Mouse (Mus musculus) limb, embryonic 12.5 days (tissue): ENCODE results near the gene Elp4. TPM values are rescaled to one million over a fixed set of nuclear protein-coding genes. Genes with fewer than 3 reads are reported as not detected.

Experiments used
- ATAC-seq: fragments of 200-750 bp; cut with Nextera tagmentation; 2 replicates; pipeline ENCODE4 v1.8.0; 2017; ENCODE audit warnings: low read depth, moderate TSS enrichment; ENCODE audit not compliant: insufficient number of reproducible peaks, insufficient read depth, low FRiP score, low TSS enrichment
- H3K27ac ChIP-seq: fragments of 300-500 bp; sonication (generic); 2 replicates; pipeline ENCODE4 v1.5.1; 2016; ENCODE audit warnings: mild to moderate bottlenecking, moderate library complexity
- H3K27me3 ChIP-seq: fragments of 300-500 bp; sonication (generic); 2 replicates; pipeline ENCODE4 v1.6.1; 2016; ENCODE audit warnings: mild to moderate bottlenecking, moderate library complexity
- H3K36me3 ChIP-seq: fragments of 300-500 bp; sonication (generic); 2 replicates; pipeline ENCODE4 v1.6.1; 2016; ENCODE audit warnings: mild to moderate bottlenecking, moderate library complexity
- H3K4me1 ChIP-seq: fragments of 300-500 bp; sonication (generic); replicated peaks from 2 replicates; pipeline ENCODE4 v1.6.1; 2016
- H3K4me2 ChIP-seq: fragments of 300-500 bp; sonication (generic); 2 replicates; pipeline ENCODE4 v1.6.1; 2016; ENCODE audit warnings: mild to moderate bottlenecking, moderate library complexity
- H3K4me3 ChIP-seq: fragments of 300-500 bp; sonication (generic); replicated peaks from 2 replicates; pipeline ENCODE4 v1.5.1; 2016; ENCODE audit warnings: mild to moderate bottlenecking
- H3K9ac ChIP-seq: fragments of 300-500 bp; sonication (generic); replicated peaks from 2 replicates; pipeline ENCODE4 v1.6.1; 2016; ENCODE audit warnings: mild to moderate bottlenecking, moderate library complexity
- H3K9me3 ChIP-seq: fragments of 300-500 bp; sonication (generic); 2 replicates; pipeline ENCODE4 v1.6.1; 2016; ENCODE audit warnings: mild to moderate bottlenecking, moderate library complexity
- WGBS: fragments of 180-500 bp; shearing (Covaris S2); methylation state at CpG from one replicate; pipeline ENCODE4 v1.1.7; 2016; 5-methylcytosine and 5-hydroxymethylcytosine counted together
- polyA plus RNA-seq: library from polyadenylated mRNA; unstranded; fragments of >200 nt; fragmentation: Nextera tagmentation; extraction: Ambion mirVana; gene quantifications from 2 replicates; pipeline ENCODE4 v1.2.1, GENCODE M21; 2016

The Elp4 gene
- polyA plus RNA-seq, 1 experiment from 2014 or later: 49.8 TPM

DNA sequence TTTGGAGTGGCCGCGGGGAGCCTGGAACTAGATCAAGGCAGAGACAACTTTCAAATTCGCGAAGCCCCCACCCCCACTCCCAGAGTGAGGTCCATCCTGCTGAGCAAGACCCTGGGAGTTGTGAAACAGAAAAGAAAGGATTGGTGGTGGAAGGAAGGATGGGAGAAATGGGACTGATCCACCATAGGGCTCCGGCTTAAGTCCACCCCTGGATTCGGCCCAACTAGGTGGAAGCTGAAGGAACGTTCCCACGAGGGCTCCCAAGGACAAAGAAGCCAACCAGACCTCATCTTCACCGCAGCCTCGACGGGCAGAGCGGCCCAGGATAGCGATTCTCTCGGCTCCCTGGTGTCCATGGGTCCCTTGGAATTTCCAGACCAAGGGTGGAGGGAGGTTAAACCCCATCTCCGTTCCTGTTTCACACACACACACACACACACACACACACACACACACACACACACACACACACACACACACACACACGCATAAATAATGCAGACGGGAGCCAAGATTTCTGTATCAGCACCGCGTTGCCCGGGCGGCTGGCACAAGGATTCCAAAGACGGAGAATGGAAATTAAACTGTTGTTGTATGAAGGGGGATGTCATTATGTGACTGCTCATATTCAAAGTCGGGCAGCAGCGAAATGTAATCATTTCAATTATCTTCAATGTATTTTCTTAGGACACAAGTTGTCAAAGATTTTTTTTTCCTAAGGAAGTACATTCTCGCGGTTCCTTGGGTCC lies 243.3 kb downstream of the Elp4 start:
- Histone ChIP-seq H3K27me3 (peaks cover 95% of the 10 kb centered on the region), H3K9ac (no peak overlapping the region), H3K4me2 (peak overlapping the region; percentile 40), H3K4me1 (peaks cover 10% of the 10 kb centered on the region; the same call in 1 of the 2 replicates), H3K36me3 (no peaks in the 10 kb centered on the region), H3K9me3 (no peaks in the 10 kb centered on the region), H3K4me3 (0 out of 2 replicates have a peak overlapping the region, but pooled peaks have one; percentile 15), H3K27ac (no peak overlapping the region)
- 2% methylated on average over 26 of the region's 26 CpGs for WGBS
- no peak for ATAC-seq

DNA sequence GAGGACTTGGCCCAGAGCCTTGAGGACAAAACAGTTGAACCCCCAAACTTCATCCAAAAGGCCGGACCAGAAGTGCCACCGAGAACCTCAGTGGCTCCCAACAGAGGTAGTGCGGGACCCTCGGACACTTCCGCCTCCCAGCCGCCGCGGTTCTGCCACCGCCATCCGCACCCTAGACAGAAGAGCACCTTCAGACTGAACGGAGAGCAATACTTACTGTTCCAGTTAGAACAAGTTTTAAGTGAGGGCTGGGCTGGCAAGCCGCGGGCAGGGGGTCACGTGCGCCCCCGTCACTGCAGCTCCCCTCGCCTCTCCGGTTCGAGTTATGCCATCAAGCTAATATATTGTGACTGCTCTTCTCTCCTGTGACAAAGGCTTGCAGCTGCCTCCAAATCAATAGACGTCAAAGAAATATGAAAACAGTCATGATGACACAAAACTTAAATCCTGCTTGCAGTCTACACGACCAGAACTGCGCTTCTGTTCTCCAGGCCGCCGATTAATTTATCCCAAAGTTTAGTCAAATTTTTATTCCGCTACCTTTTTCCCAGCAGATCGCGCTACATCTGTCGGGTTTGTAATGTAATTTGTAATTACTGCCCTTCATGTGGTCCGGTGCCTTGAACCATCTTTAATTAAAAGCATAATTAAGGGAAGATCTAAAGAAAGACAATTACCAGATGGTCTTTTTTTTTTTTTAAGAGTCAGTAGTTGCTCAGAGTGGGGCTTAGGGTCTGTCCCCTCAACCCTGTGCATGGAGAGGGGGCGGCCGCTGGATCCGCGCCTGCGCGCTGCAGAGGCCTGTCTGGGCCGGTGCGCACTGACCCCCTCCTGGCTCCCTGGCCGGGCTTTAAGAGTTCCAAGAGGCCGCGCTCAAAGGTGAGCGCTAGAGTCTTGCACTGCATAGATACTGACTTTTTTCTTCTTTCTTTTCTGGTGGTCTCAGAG lies 244.2 kb downstream of the Elp4 start:
- Histone ChIP-seq H3K4me2 (peak overlapping the region; percentile 40), H3K27ac (no peak overlapping the region), H3K27me3 (peaks cover 96% of the 10 kb centered on the region), H3K9ac (no peak overlapping the region), H3K4me3 (peak overlapping the region; percentile 15), H3K36me3 (no peaks in the 10 kb centered on the region), H3K9me3 (no peaks in the 10 kb centered on the region), H3K4me1 (peaks cover 10% of the 10 kb centered on the region; the same call in 1 of the 2 replicates)
- WGBS: under 1% methylated on average over 41 of the region's 41 CpGs
- peak; percentile 8; the same call in 1 of the 2 replicates for ATAC-seq

DNA sequence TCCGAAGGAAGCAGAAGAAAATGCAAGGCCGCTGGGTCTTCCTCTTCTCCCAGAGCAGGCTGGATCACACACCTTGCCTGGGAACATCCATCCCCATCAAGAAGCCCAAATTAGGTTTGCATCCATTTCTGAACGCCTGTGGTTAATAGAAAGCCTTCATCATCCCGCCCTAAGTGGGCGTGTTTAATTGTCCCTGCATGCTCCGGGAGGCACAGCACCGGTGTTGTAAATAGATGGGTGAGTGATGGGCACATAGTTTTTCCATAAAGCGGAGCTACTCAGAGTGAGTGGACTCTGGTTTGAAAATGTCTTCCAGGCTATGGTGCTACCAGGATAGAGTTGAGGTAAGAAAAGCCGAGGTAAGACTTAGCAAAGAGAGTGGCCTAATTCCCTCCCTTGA lies 245.0 kb downstream of the Elp4 start:
- Histone ChIP-seq H3K27me3 (peaks cover 93% of the 10 kb centered on the region), H3K36me3 (no peaks in the 10 kb centered on the region), H3K27ac (no peak overlapping the region), H3K4me2 (peak overlapping the region; percentile 39; the same call in 1 of the 2 replicates), H3K4me3 (peak overlapping the region; percentile 15), H3K9ac (no peak overlapping the region), H3K9me3 (no peaks in the 10 kb centered on the region), H3K4me1 (peaks cover 10% of the 10 kb centered on the region; the same call in 1 of the 2 replicates)
- WGBS: 6% methylated on average over 9 of the region's 9 CpGs
- ATAC-seq: 0 out of 2 replicates have a peak, but pooled peaks have one; percentile 32

DNA sequence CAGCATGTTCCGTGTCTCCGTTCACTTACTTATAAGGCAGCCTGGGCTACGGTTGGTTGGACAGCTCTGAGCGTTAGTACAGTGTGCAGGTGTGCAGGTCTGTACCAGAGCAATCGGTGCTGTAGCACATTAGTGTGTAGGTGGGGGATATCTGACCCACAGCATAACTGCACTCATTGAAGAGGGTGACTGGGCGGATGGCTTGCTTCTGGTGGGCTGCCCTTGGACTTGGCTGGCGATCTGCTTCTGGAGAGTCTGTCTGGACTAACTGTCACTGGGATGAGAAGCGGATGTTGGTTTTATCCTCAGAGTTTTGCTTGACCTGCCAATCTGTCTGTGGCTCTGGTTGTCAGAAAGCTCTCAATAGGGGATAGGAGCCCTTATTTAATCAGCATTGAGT lies 247.9 kb downstream of the Elp4 start:
- Histone ChIP-seq H3K9ac (no peak overlapping the region), H3K27me3 (peaks cover 88% of the 10 kb centered on the region), H3K36me3 (no peaks in the 10 kb centered on the region), H3K9me3 (no peaks in the 10 kb centered on the region), H3K4me3 (no peak overlapping the region), H3K4me2 (no peak overlapping the region), H3K27ac (no peak overlapping the region), H3K4me1 (peaks cover 10% of the 10 kb centered on the region; the same call in 1 of the 2 replicates)
- WGBS: 77% methylated on average over 8 of the region's 8 CpGs
- no peak for ATAC-seq

Other genes starting within 250 kb of the Elp4 start
- gene Pax6, start 235.7 kb downstream of the Elp4 start, polyA plus RNA-seq: 0.49 TPM in 1 of 2 replicates, not detected in the other
- 139 TPM in 2 replicates for gene Immp1l, start 74 bp upstream of the Elp4 start, polyA plus RNA-seq
- gene Dnajc24, start 99.0 kb upstream of the Elp4 start, polyA plus RNA-seq: 39.8 and 47.0 TPM in 2 replicates